Mouse (Mus musculus): Measurements from ENCODE around the gene Primpol. TPM values are rescaled to one million over a fixed set of nuclear protein-coding genes. Genes with fewer than 3 reads are reported as not detected.

Primpol gene
- total RNA-seq, 2 experiments from 2014 or later: 4.3 to 8.7 TPM

GRCm38 (mm10) chr8:46545854-46546253, 71.2 kb downstream of the Primpol start:
- Histone ChIP-seq H3K4me3 (no peak overlapping the region), H3K27ac (peak overlapping the region; percentile 39; the same call in 1 of the 2 replicates)
- no peak for TF ChIP-seq CTCF (conservative IDR thresholded peaks at IDR 0.05)
- DNase-seq (ENCODE audit: low spot score in 2 of 2): no peak

GRCm38 (mm10) chr8:46543662-46544061, 73.3 kb downstream of the Primpol start:
- TF ChIP-seq CTCF (conservative IDR thresholded peaks at IDR 0.05): no peak
- Histone ChIP-seq H3K4me3 (no peak overlapping the region), H3K27ac (no peak overlapping the region)
- no peak for DNase-seq (ENCODE audit: low spot score in 2 of 2)

- Histone ChIP-seq H3K4me3 (no peak overlapping the region), H3K27ac (no peak overlapping the region)
- no peak for TF ChIP-seq CTCF (conservative IDR thresholded peaks at IDR 0.05)
- peak in 1 of 2 experiments; percentile 36 for DNase-seq (ENCODE audit: low spot score in 2 of 2)
These were observed 73.8 kb downstream of the Primpol start for GRCm38 (mm10) chr8:46543191-46543590.

- no peak for TF ChIP-seq CTCF (conservative IDR thresholded peaks at IDR 0.05)
- no peak for DNase-seq (ENCODE audit: low spot score in 2 of 2)
- no peak overlapping the region for H3K27ac ChIP-seq
- H3K4me3 ChIP-seq: no peak overlapping the region
These were observed 77.3 kb downstream of the Primpol start for GRCm38 (mm10) chr8:46539701-46540100.

- Histone ChIP-seq H3K27ac (no peak overlapping the region), H3K4me3 (no peak overlapping the region)
- no peak for DNase-seq (ENCODE audit: low spot score in 2 of 2)
- no peak for TF ChIP-seq CTCF (conservative IDR thresholded peaks at IDR 0.05)
These were observed 83.1 kb downstream of the Primpol start for GRCm38 (mm10) chr8:46533926-46534325.

- H3K27ac ChIP-seq: no peak overlapping the region
- no peak for DNase-seq (ENCODE audit: low spot score in 2 of 2)
- H3K4me3 ChIP-seq: no peak overlapping the region
- TF ChIP-seq CTCF (conservative IDR thresholded peaks at IDR 0.05): no peak
These were observed 86.5 kb downstream of the Primpol start for GRCm38 (mm10) chr8:46530541-46530940.

GRCm38 (mm10) chr8:46529508-46529907, 87.5 kb downstream of the Primpol start:
- Histone ChIP-seq H3K27ac (no peak overlapping the region), H3K4me3 (no peak overlapping the region)
- no peak for TF ChIP-seq CTCF (conservative IDR thresholded peaks at IDR 0.05)
- no peak for DNase-seq (ENCODE audit: low spot score in 2 of 2)

GRCm38 (mm10) chr8:46526821-46527220, 90.2 kb downstream of the Primpol start:
- Histone ChIP-seq H3K27ac (no peak overlapping the region), H3K4me3 (no peak overlapping the region)
- DNase-seq (ENCODE audit: low spot score in 2 of 2): no peak
- TF ChIP-seq CTCF (conservative IDR thresholded peaks at IDR 0.05): no peak

- Histone ChIP-seq H3K4me3 (no peak overlapping the region), H3K27ac (no peak overlapping the region)
- no peak for DNase-seq (ENCODE audit: low spot score in 2 of 2)
- TF ChIP-seq CTCF (conservative IDR thresholded peaks at IDR 0.05): no peak
These were observed 90.9 kb downstream of the Primpol start for GRCm38 (mm10) chr8:46526098-46526497.

Other genes starting within 250 kb of the Primpol start
- gene Acsl1, start 146.2 kb downstream of the Primpol start, total RNA-seq (2021): 10 to 100 TPM; 41.8 to 43.5 TPM
- 1 to 10 TPM; 1.2 to 2.3 TPM for gene Cenpu, start 65.2 kb downstream of the Primpol start, total RNA-seq (2021)
- 1 to 10 TPM; 9.1 to 10.0 TPM for gene Casp3, start 79 bp upstream of the Primpol start, total RNA-seq (2021)
- 10 to 100 TPM; 54.6 to 62.0 TPM for gene Irf2, start 122.5 kb upstream of the Primpol start, total RNA-seq (2021)